ENCODE assay signal across 23 mouse cellular contexts in the genomic region with DNA sequence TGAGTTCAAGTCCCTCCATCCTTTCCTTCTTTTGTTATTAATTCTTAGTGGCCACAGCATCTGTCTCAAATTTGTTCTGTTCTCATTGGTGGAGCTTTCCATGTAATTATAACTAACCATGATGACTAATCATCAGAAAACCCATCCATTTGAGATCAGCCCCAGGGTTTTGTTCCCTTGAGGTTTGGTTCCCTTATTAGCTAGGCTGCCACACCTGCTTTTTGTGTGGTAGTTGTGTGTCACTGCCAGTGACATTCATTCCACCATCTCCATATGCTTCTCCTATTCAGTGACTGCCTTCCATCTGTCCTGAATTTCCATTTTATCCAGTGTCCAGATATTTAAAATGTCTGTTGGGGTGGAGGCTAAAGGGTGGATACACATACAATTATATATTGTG. TPM values are rescaled to one million over a fixed set of nuclear protein-coding genes. Genes with fewer than 3 reads are reported as not detected.
"Had no signal": no experiment of that assay in that cellular context is flagged by ENCODE, and none has a peak within 500 bp of the region (broad histone marks: within the 10 kb centered on the region; RNA-seq: fewer than 3 reads in every experiment).

No protein-coding gene starts in this region.

- H3K4me3 ChIP-seq: layer of hippocampus, adult 2 months; left cerebral cortex, adult 2 months; liver, embryonic 13.5 days; neural tube, embryonic 13.5 days had no signal

- H3K27me3 ChIP-seq: liver, embryonic 13.5 days; neural tube, embryonic 13.5 days had no signal

- H3K36me3 ChIP-seq: liver, embryonic 13.5 days; neural tube, embryonic 13.5 days had no signal

- H3K9me3 ChIP-seq: liver, embryonic 13.5 days; neural tube, embryonic 13.5 days had no signal

- H3K9ac ChIP-seq: liver, embryonic 13.5 days; neural tube, embryonic 13.5 days had no signal

- DNase-seq: kidney, postnatal 25 days; layer of hippocampus, adult 9-11 months; layer of hippocampus, postnatal 36 days; liver, embryonic 13.5 days; lung, adult 2 months; lung, postnatal 14 days; lung, postnatal 4 days; midbrain, embryonic 14.5 days; retina, postnatal 1 day; thymus, adult 2 months; thymus, postnatal 14 days; thymus, postnatal 4 days had no signal

- H3K4me1 ChIP-seq: liver, embryonic 13.5 days; neural tube, embryonic 13.5 days had no signal

- H3K27ac ChIP-seq: kidney, postnatal 0 days; layer of hippocampus, adult 2 months; left cerebral cortex, adult 2 months; liver, embryonic 13.5 days; neural tube, embryonic 13.5 days had no signal

- H3K4me2 ChIP-seq: liver, embryonic 13.5 days; midbrain, embryonic 11.5 days; neural tube, embryonic 13.5 days had no signal

RNA-seq across cellular contexts. Expression of gene Fam19a1, which starts 41.4 kb away (rescaled TPM):
- total RNA-seq: megakaryocyte progenitor cell, adult 5-6 weeks; megakaryocyte-erythroid progenitor cell, adult 5-6 weeks; neutrophil, adult 5-6 weeks had no signal
- polyA plus RNA-seq: liver, adult 2 months; liver, embryonic 13.5 days; spleen, adult 2 months; testis, adult 2 months had no signal
